Mouse (Mus musculus): ENCODE data around the gene Hlf. TPM values are rescaled to one million over a fixed set of nuclear protein-coding genes. Genes with fewer than 3 reads are reported as not detected.

Hlf gene
- polyA plus RNA-seq, 1 experiment, result 0.54 TPM

DNA sequence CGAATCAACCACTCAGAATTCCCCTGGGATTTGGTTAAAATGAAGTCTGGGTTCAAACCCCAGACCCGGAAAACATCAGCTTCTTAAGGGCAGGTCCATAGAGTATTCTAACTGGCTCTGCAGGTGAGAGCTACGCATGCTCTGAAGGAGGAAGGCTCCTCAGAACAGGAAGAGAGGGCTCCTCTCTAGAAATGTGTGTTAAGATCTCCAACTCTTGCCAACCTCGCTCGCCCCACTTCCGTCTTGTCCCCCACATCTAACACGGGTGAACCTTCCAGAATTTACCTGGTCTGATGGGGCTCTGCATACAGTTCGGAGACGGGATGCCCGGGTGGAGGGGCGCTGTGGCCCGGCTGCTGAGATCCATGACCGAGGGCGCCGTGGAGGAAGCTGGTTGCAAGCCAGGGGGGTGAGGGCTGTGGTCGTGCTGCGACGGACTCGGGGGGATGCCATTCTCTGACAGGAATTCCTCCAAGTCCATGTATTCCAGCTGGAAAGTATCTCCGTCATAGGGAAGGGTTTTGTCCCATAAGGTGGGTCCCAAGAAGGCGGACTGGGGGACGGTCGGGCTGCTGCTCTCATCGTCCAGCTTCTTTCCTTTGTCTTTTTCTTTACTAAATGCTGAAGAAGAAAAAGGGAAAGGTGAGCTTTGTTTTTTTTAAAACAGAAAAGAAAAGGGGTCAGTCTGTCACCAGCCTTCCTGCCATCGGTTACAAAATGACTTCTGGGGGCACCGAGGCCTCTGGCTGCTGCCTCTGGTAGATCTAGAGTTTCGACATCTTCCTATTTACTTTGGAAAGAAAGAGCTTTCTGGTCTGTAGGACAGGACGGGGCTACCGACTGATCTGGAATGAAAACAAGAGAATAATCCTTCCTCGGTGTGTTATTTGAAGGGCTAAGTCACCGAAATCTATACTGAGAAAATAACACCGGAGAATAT is 2.9 kb downstream of the Hlf start:
- 11% methylated on average over 32 of the region's 32 CpGs for WGBS

DNA sequence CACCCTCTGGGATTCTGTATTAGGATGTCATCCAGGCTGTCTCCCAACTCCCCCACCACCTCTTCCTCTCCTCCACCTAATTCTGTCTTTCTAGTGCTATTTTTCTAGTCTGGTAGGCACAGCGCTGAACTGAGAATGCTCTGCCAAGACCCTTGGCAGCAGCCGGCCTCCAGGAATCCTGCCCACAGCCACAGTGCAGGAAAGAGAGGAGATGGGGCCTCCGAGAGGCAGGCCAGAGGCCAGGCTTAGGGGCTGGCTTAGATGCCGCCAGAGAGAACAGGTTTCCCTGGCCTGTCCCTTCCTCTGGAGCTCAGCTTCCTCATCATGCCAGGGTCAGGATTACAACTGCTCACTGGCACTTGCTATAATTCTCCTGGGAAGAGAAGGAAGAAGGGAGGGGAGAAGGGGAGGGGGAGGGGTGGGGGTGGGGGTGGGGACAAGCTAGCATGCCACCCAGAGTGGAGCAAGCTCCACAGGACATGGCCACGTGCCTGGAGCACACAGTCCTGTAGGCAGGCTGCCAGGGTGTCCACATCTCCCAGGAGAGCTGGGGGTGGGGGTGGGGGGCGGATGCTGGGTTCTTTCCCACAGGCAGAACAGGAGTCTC is 8.6 kb downstream of the Hlf start:
- TF ChIP-seq CTCF (IDR thresholded peaks at IDR 0.05; ENCODE audit: extremely low read depth, insufficient read depth, insufficient read length, insufficient replicate concordance), result no peak
- no peak for TF ChIP-seq POLR2A (IDR thresholded peaks at IDR 0.05; ENCODE audit: low read depth, low read length)
- WGBS, result 52% methylated on average over 6 of the region's 6 CpGs
- Histone ChIP-seq H3K36me3 (ENCODE audit: control insufficient read depth, insufficient read depth, low read length) (no peaks in the 10 kb centered on the region), H3K27ac (ENCODE audit: insufficient read depth, low read length) (no peak overlapping the region), H3K4me3 (ENCODE audit: extremely low read depth, insufficient read depth, insufficient read length) (no peak overlapping the region), H3K4me1 (ENCODE audit: control insufficient read depth, insufficient read depth, insufficient read length) (no peaks in the 10 kb centered on the region), H3K27me3 (ENCODE audit: control insufficient read depth, insufficient read depth, low read length) (no peaks in the 10 kb centered on the region)
- no peak for DNase-seq (ENCODE audit: low read depth in 1 of 2, low spot score in 2 of 2)

More for the DNA sequence above, 2.9 kb downstream of the Hlf start:
- Histone ChIP-seq H3K4me1 (ENCODE audit: control insufficient read depth, insufficient read depth, insufficient read length) (no peaks in the 10 kb centered on the region), H3K36me3 (ENCODE audit: control insufficient read depth, insufficient read depth, low read length) (no peaks in the 10 kb centered on the region), H3K27me3 (ENCODE audit: control insufficient read depth, insufficient read depth, low read length) (peaks cover 17% of the 10 kb centered on the region), H3K4me3 (ENCODE audit: extremely low read depth, insufficient read depth, insufficient read length) (peak overlapping the region; percentile 32; the same call in 1 of the 2 replicates), H3K27ac (ENCODE audit: insufficient read depth, low read length) (no peak overlapping the region)
- TF ChIP-seq POLR2A (IDR thresholded peaks at IDR 0.05; ENCODE audit: low read depth, low read length) (no peak), CTCF (IDR thresholded peaks at IDR 0.05; ENCODE audit: extremely low read depth, insufficient read depth, insufficient read length, insufficient replicate concordance) (no peak)
- no peak for DNase-seq (ENCODE audit: low read depth in 1 of 2, low spot score in 2 of 2)

DNA sequence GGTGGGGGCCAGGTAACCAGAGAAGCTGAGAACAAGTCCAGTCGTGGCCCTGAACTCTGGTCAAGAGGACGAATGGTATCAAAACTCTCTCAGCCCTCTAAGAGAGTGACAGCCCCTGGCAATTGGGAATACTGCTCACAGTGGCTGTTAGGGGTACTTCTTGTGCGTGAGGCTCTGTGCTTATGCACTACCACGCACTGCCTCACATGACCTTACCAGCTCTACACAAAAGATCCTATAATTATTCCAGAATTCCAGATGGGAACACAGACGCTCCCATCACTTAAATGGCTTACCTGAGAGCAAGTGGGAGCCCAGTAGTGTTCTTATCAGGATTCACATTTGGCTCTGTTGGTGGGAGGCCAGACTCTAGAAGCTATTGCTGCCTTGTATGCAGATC is 9.6 kb downstream of the Hlf start:
- Histone ChIP-seq H3K27ac (ENCODE audit: insufficient read depth, low read length) (no peak overlapping the region), H3K4me3 (ENCODE audit: extremely low read depth, insufficient read depth, insufficient read length) (no peak overlapping the region), H3K27me3 (ENCODE audit: control insufficient read depth, insufficient read depth, low read length) (no peaks in the 10 kb centered on the region), H3K36me3 (ENCODE audit: control insufficient read depth, insufficient read depth, low read length) (no peaks in the 10 kb centered on the region), H3K4me1 (ENCODE audit: control insufficient read depth, insufficient read depth, insufficient read length) (no peaks in the 10 kb centered on the region)
- no peak for DNase-seq (ENCODE audit: low read depth in 1 of 2, low spot score in 2 of 2)
- no peak for TF ChIP-seq CTCF (IDR thresholded peaks at IDR 0.05; ENCODE audit: extremely low read depth, insufficient read depth, insufficient read length, insufficient replicate concordance)
- TF ChIP-seq POLR2A (IDR thresholded peaks at IDR 0.05; ENCODE audit: low read depth, low read length), result no peak
- 61% methylated on average over 5 of the region's 5 CpGs for WGBS

DNA sequence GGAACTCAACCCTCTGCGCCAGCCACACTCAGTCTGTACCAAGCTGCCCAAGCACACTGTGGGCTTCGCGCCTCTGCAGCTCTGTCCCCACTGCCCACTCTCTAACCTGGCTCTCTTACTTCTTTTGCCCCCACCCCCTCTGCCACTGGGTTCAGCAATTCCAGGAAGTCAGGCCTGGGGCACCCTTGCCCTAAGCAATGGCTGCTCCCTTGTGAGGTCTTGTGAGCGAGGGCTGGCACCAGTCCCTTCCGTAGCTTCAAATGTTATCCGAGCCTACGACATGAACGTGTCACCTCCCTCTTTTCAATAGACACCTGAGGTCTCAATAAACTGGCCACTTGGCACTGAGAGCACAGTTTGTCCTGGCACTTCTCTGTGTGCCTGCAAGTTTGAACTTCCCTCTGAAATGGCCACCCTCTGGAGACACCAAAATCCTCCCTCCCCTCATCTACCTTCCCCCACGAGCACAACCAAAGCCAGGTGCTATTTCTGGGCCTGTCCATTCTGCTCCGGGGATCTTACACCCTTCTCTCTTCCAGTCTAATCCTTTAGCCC is 10.5 kb downstream of the Hlf start:
- DNase-seq (ENCODE audit: low read depth in 1 of 2, low spot score in 2 of 2), result no peak
- no peak overlapping the region for H3K4me3 ChIP-seq (ENCODE audit: extremely low read depth, insufficient read depth, insufficient read length)
- H3K27ac ChIP-seq (ENCODE audit: insufficient read depth, low read length), result no peak overlapping the region
- H3K36me3 ChIP-seq (ENCODE audit: control insufficient read depth, insufficient read depth, low read length), result no peaks in the 10 kb centered on the region
- no peaks in the 10 kb centered on the region for H3K27me3 ChIP-seq (ENCODE audit: control insufficient read depth, insufficient read depth, low read length)
- H3K4me1 ChIP-seq (ENCODE audit: control insufficient read depth, insufficient read depth, insufficient read length), result no peaks in the 10 kb centered on the region
- TF ChIP-seq CTCF (IDR thresholded peaks at IDR 0.05; ENCODE audit: extremely low read depth, insufficient read depth, insufficient read length, insufficient replicate concordance) (no peak), POLR2A (IDR thresholded peaks at IDR 0.05; ENCODE audit: low read depth, low read length) (no peak)
- 61% methylated on average over 10 of the region's 10 CpGs for WGBS

DNA sequence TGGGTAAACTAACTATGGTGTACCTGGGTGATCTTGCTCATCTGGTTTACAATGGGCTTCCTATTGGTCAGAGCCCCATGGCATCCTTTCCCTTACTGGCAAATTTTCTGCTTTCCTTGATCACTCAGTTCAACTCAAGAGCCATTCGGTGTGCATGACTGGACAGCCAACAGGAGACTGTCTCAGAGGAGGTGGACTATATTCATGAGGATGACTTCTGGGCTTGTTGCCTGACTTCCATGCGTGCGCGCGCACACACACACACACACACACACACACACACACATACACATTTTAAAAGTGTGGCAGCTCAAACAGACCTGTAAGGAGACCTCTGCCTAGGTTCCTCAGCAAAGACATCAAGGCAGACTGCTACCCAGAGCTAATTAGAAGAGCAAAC is 12.7 kb downstream of the Hlf start:
- H3K4me3 ChIP-seq (ENCODE audit: extremely low read depth, insufficient read depth, insufficient read length), result no peak overlapping the region
- no peak overlapping the region for H3K27ac ChIP-seq (ENCODE audit: insufficient read depth, low read length)
- no peak for DNase-seq (ENCODE audit: low read depth in 1 of 2, low spot score in 2 of 2)
- no peaks in the 10 kb centered on the region for H3K27me3 ChIP-seq (ENCODE audit: control insufficient read depth, insufficient read depth, low read length)
- TF ChIP-seq POLR2A (IDR thresholded peaks at IDR 0.05; ENCODE audit: low read depth, low read length) (no peak), CTCF (IDR thresholded peaks at IDR 0.05; ENCODE audit: extremely low read depth, insufficient read depth, insufficient read length, insufficient replicate concordance) (no peak)
- H3K4me1 ChIP-seq (ENCODE audit: control insufficient read depth, insufficient read depth, insufficient read length), result no peaks in the 10 kb centered on the region
- WGBS, result 93% methylated on average over 5 of the region's 5 CpGs
- no peaks in the 10 kb centered on the region for H3K36me3 ChIP-seq (ENCODE audit: control insufficient read depth, insufficient read depth, low read length)

DNA sequence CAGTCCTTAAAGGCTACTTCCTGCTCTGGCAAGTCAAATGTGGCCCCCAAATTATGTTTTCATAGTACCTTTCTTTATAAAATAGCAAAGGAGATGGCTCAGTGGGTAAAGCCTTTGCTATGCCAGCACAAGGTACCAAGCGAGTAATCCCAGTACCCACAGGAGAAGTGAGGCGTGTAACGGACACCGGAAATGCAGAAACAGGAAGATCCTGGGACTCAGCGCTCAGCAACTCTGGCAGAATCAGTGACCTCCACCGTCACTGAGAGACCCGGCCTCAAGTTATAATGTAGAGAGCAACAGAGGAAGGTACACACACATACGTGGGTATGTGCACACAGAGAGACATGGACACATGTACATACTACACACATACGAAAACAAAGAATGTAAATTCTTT is 14.3 kb downstream of the Hlf start:
- no peak overlapping the region for H3K27ac ChIP-seq (ENCODE audit: insufficient read depth, low read length)
- H3K4me3 ChIP-seq (ENCODE audit: extremely low read depth, insufficient read depth, insufficient read length), result no peak overlapping the region
- H3K27me3 ChIP-seq (ENCODE audit: control insufficient read depth, insufficient read depth, low read length), result no peaks in the 10 kb centered on the region
- H3K4me1 ChIP-seq (ENCODE audit: control insufficient read depth, insufficient read depth, insufficient read length), result no peaks in the 10 kb centered on the region
- TF ChIP-seq CTCF (IDR thresholded peaks at IDR 0.05; ENCODE audit: extremely low read depth, insufficient read depth, insufficient read length, insufficient replicate concordance) (no peak), POLR2A (IDR thresholded peaks at IDR 0.05; ENCODE audit: low read depth, low read length) (no peak)
- DNase-seq (ENCODE audit: low read depth in 1 of 2, low spot score in 2 of 2), result no peak
- 78% methylated on average over 9 of the region's 9 CpGs for WGBS
- H3K36me3 ChIP-seq (ENCODE audit: control insufficient read depth, insufficient read depth, low read length), result no peaks in the 10 kb centered on the region

Data from spleen, adult 2 months (tissue).